Mouse (Mus musculus) midbrain, postnatal 0 days (tissue): ENCODE measurements around the gene Lypla2. TPM values are rescaled to one million over a fixed set of nuclear protein-coding genes. Genes with fewer than 3 reads are reported as not detected.

Experiments
- ATAC-seq: fragments of 200-750 bp; cut with Nextera tagmentation; 2 replicates; pipeline ENCODE4 v1.8.0; 2017; ENCODE audit warnings: moderate number of reproducible peaks, mild to moderate bottlenecking, moderate TSS enrichment, moderate library complexity; ENCODE audit not compliant: low FRiP score
- DNase-seq: peaks from one replicate; pipeline ENCODE4 v3.0.0-alpha.2; 2015; ENCODE audit warnings: low spot score
- H3K27ac ChIP-seq: fragments of 300-500 bp; sonication (generic); 2 replicates; pipeline ENCODE4 v1.5.1; 2014; ENCODE audit warnings: low read depth, mild to moderate bottlenecking, low read length, mixed read lengths
- H3K27me3 ChIP-seq: fragments of 300-500 bp; sonication (generic); 2 replicates; pipeline ENCODE4 v1.6.1; 2014; ENCODE audit warnings: low read length, control low read depth, mixed read lengths; ENCODE audit not compliant: insufficient read depth
- H3K36me3 ChIP-seq: fragments of 300-500 bp; sonication (generic); 2 replicates; pipeline ENCODE4 v1.6.1; 2014; ENCODE audit warnings: low read length, control low read depth, mixed read lengths; ENCODE audit not compliant: insufficient read depth
- H3K4me1 ChIP-seq: fragments of 300-500 bp; sonication (generic); 2 replicates; pipeline ENCODE4 v1.6.1; 2014; ENCODE audit warnings: mild to moderate bottlenecking, control low read depth, antibody characterized with exemption, low read length, mixed read lengths; ENCODE audit not compliant: insufficient read depth
- H3K4me2 ChIP-seq: fragments of 300-500 bp; sonication (generic); 2 replicates; pipeline ENCODE4 v1.6.1; 2014; ENCODE audit warnings: low read depth, mild to moderate bottlenecking, low read length, mixed read lengths; ENCODE audit not compliant: poor library complexity, severe bottlenecking
- H3K4me3 ChIP-seq: fragments of 300-500 bp; sonication (generic); 2 replicates; pipeline ENCODE4 v1.5.1; 2014; ENCODE audit warnings: low read depth, mild to moderate bottlenecking, low read length, moderate library complexity
- H3K9ac ChIP-seq: fragments of 300-500 bp; sonication (generic); replicated peaks from 2 replicates; pipeline ENCODE4 v1.6.1; 2014; ENCODE audit warnings: mild to moderate bottlenecking, low read length, moderate library complexity, mixed read lengths; ENCODE audit not compliant: poor library complexity, severe bottlenecking
- H3K9me3 ChIP-seq: fragments of 300-500 bp; sonication (generic); 2 replicates; pipeline ENCODE4 v1.6.1; 2016; ENCODE audit warnings: low read length, control low read depth
- CTCF ChIP-seq: IDR thresholded peaks from 2 replicates; pipeline ENCODE4 v1.5.1; 2016; ENCODE audit warnings: antibody characterized with exemption, mild to moderate bottlenecking
- WGBS: fragments of 180-500 bp; shearing (Covaris S2); extraction: QIAGEN DNeasy Blood & Tissue Kit; methylation state at CpG from one replicate; pipeline ENCODE4 v1.1.7; 2014; 5-methylcytosine and 5-hydroxymethylcytosine counted together
- polyA plus RNA-seq: library from polyadenylated mRNA; unstranded; fragments of >200 nt; fragmentation: Nextera tagmentation; extraction: Ambion mirVana; gene quantifications from 2 replicates; pipeline ENCODE4 v1.2.1, GENCODE M21; 2015
- total RNA-seq: library from RNA; depleted of rRNA; stranded (reverse); fragments of >200 nt; gene quantifications from 2 replicates; pipeline ENCODE4 v1.2.3, GENCODE M21; 2014

The Lypla2 gene
- total and polyA plus RNA-seq, 2 experiments from 2014 or later: 182 to 212 TPM

- 64% methylated on average over 6 of the region's 6 CpGs for WGBS
- Histone ChIP-seq H3K27ac (no peak overlapping the region; the same call in 1 of the 2 replicates), H3K9me3 (no peaks in the 10 kb centered on the region), H3K4me1 (0 out of 2 replicates have a peak, but pooled peaks cover 3% of the 10 kb centered on the region), H3K27me3 (no peaks in the 10 kb centered on the region), H3K9ac (no peak overlapping the region), H3K4me3 (no peak overlapping the region), H3K4me2 (no peak overlapping the region), H3K36me3 (peaks cover 9% of the 10 kb centered on the region; the same call in 1 of the 2 replicates)
- DNase-seq (peak; percentile 13), ATAC-seq (no peak)
- no peak for TF ChIP-seq CTCF
Observed at GRCm38 (mm10) chr4:135949911-135950310, 22.5 kb downstream of the Lypla2 start.

- Histone ChIP-seq H3K9me3 (no peaks in the 10 kb centered on the region), H3K4me3 (no peak overlapping the region), H3K4me1 (0 out of 2 replicates have a peak, but pooled peaks cover 3% of the 10 kb centered on the region), H3K27ac (no peak overlapping the region), H3K36me3 (peaks cover 9% of the 10 kb centered on the region; the same call in 1 of the 2 replicates), H3K9ac (no peak overlapping the region), H3K27me3 (no peaks in the 10 kb centered on the region), H3K4me2 (no peak overlapping the region)
- DNase-seq (no peak), ATAC-seq (no peak)
- WGBS: 86% methylated on average over 10 of the region's 10 CpGs
- no peak for TF ChIP-seq CTCF
Observed at GRCm38 (mm10) chr4:135949475-135949874, 23.0 kb downstream of the Lypla2 start.

- Histone ChIP-seq H3K36me3 (peaks cover 9% of the 10 kb centered on the region; the same call in 1 of the 2 replicates), H3K27ac (no peak overlapping the region), H3K9ac (no peak overlapping the region), H3K9me3 (no peaks in the 10 kb centered on the region), H3K4me3 (no peak overlapping the region), H3K4me2 (no peak overlapping the region), H3K27me3 (no peaks in the 10 kb centered on the region), H3K4me1 (0 out of 2 replicates have a peak, but pooled peaks cover 3% of the 10 kb centered on the region)
- DNase-seq (no peak), ATAC-seq (no peak)
- 97% methylated on average over 8 of the region's 8 CpGs for WGBS
- no peak for TF ChIP-seq CTCF
Observed at GRCm38 (mm10) chr4:135948142-135948541, 24.3 kb downstream of the Lypla2 start.

- peak overlapping the region; percentile 80 for H3K9ac ChIP-seq
- peak overlapping the region; percentile 89 for H3K4me2 ChIP-seq
- H3K4me3 ChIP-seq: peak overlapping the region; percentile 68
- ATAC-seq: peak; percentile 24
- no peaks in the 10 kb centered on the region for H3K27me3 ChIP-seq
- 0 out of 2 replicates have a peak, but pooled peaks cover 3% of the 10 kb centered on the region for H3K4me1 ChIP-seq
- TF ChIP-seq CTCF: 0 out of 2 replicates have a peak, but pooled peaks have one; percentile 4
- WGBS: 1% methylated on average over 28 of the region's 28 CpGs
- DNase-seq: peak; percentile 38
- H3K27ac ChIP-seq: peak overlapping the region; percentile 77
- H3K9me3 ChIP-seq: no peaks in the 10 kb centered on the region
- peaks cover under 1% of the 10 kb centered on the region; the same call in 1 of the 2 replicates for H3K36me3 ChIP-seq
Observed at GRCm38 (mm10) chr4:135946659-135947301, 25.6 kb downstream of the Lypla2 start.

GRCm38 (mm10) chr4:135946278-135946658, 26.2 kb downstream of the Lypla2 start, which contains the start of gene Hmgcl:
Hmgcl (plus strand) TSS chr4:135946448.
- Histone ChIP-seq H3K9me3 (no peaks in the 10 kb centered on the region), H3K27ac (peak within 1 kb of the TSS; percentile 77), H3K9ac (peak within 1 kb of the TSS; percentile 80), H3K4me2 (peak within 1 kb of the TSS; percentile 89), H3K36me3 (no peaks in the 10 kb centered on the region), H3K4me1 (0 out of 2 replicates have a peak, but pooled peaks cover 3% of the 10 kb centered on the region), H3K4me3 (peak within 1 kb of the TSS; percentile 68), H3K27me3 (no peaks in the 10 kb centered on the region)
- peak; percentile 95 for DNase-seq
- under 1% methylated on average over 23 of the region's 23 CpGs for WGBS
- no peak for TF ChIP-seq CTCF
- peak; percentile 92 for ATAC-seq

GRCm38 (mm10) chr4:135945706-135946105, 26.7 kb downstream of the Lypla2 start:
- 0 out of 2 replicates have a peak, but pooled peaks cover 3% of the 10 kb centered on the region for H3K4me1 ChIP-seq
- WGBS: 76% methylated on average over 10 of the region's 10 CpGs
- no peaks in the 10 kb centered on the region for H3K27me3 ChIP-seq
- peak overlapping the region; percentile 89 for H3K4me2 ChIP-seq
- H3K36me3 ChIP-seq: no peaks in the 10 kb centered on the region
- DNase-seq (no peak), ATAC-seq (peak; percentile 15; the same call in 1 of the 2 replicates)
- no peak for TF ChIP-seq CTCF
- H3K9ac ChIP-seq: peak overlapping the region; percentile 80
- H3K27ac ChIP-seq: peak overlapping the region; percentile 77
- H3K4me3 ChIP-seq: peak overlapping the region; percentile 68
- no peaks in the 10 kb centered on the region for H3K9me3 ChIP-seq
